Mouse (Mus musculus) monocyte, adult 5-6 weeks (primary cell): ENCODE results near the gene Tmem107. TPM values are rescaled to one million over a fixed set of nuclear protein-coding genes. Genes with fewer than 3 reads are reported as not detected.

Source experiments
- ATAC-seq: fragments of 153-309, 156-312 bp; replicated peaks from 2 replicates; pipeline ENCODE4 v1.8.0; 2017; ENCODE audit warnings: mild to moderate bottlenecking; ENCODE audit not compliant: low TSS enrichment, insufficient number of reproducible peaks, severe bottlenecking, poor library complexity, low FRiP score
- total RNA-seq: library from RNA; stranded (forward); fragments of 200-1000, 200-491, 200-594 nt; gene quantifications from 3 replicates; pipeline ENCODE4 v1.2.3, GENCODE M21; 2017

Gene Tmem107
- total RNA-seq, 1 experiment from 2014 or later, result 1.1 TPM

- ATAC-seq, result no peak; the same call in 1 of the 2 replicates
Measured at GRCm38 (mm10) chr11:69058265-69058664, 12.3 kb upstream of the Tmem107 start.

GRCm38 (mm10) chr11:69058729-69059356 lies 11.8 kb upstream of the Tmem107 start:
- no peak for ATAC-seq

- ATAC-seq, result peak; percentile 82
Measured at GRCm38 (mm10) chr11:69059357-69059974, 11.1 kb upstream of the Tmem107 start, which contains the start of gene Borcs6. Gene Borcs6, plus strand, starts transcription at chr11:69059717.

- no peak for ATAC-seq
Measured at GRCm38 (mm10) chr11:69059975-69060411, 10.6 kb upstream of the Tmem107 start.

GRCm38 (mm10) chr11:69060448-69061254 lies 10.0 kb upstream of the Tmem107 start:
- no peak for ATAC-seq

GRCm38 (mm10) chr11:69061255-69061912 lies 9.2 kb upstream of the Tmem107 start:
- ATAC-seq, result no peak

- no peak for ATAC-seq
Measured at GRCm38 (mm10) chr11:69062194-69062760, 8.3 kb upstream of the Tmem107 start.

GRCm38 (mm10) chr11:69062761-69063224 lies 7.8 kb upstream of the Tmem107 start:
- ATAC-seq, result peak; percentile 24; the same call in 1 of the 2 replicates

GRCm38 (mm10) chr11:69063413-69064201 lies 7.0 kb upstream of the Tmem107 start:
- ATAC-seq, result peak; percentile 11

- ATAC-seq, result no peak
Measured at GRCm38 (mm10) chr11:69064259-69065133, 6.1 kb upstream of the Tmem107 start.

- ATAC-seq, result no peak
Measured at GRCm38 (mm10) chr11:69065394-69065925, 5.1 kb upstream of the Tmem107 start.

- no peak for ATAC-seq
Measured at GRCm38 (mm10) chr11:69066163-69066861, 4.3 kb upstream of the Tmem107 start.

GRCm38 (mm10) chr11:69066956-69067355 lies 3.6 kb upstream of the Tmem107 start:
- 0 out of 2 replicates have a peak, but pooled peaks have one; percentile 30 for ATAC-seq

GRCm38 (mm10) chr11:69067601-69068000 lies 3.0 kb upstream of the Tmem107 start:
- no peak for ATAC-seq

GRCm38 (mm10) chr11:69070093-69070492 lies 513 bp upstream of the Tmem107 start:
- no peak for ATAC-seq

GRCm38 (mm10) chr11:69071262-69071661 lies 656 bp downstream of the Tmem107 start:
- ATAC-seq, result no peak
